Mouse (Mus musculus): ENCODE measurements around the gene Tpsg1.

The Tpsg1 gene

DNA sequence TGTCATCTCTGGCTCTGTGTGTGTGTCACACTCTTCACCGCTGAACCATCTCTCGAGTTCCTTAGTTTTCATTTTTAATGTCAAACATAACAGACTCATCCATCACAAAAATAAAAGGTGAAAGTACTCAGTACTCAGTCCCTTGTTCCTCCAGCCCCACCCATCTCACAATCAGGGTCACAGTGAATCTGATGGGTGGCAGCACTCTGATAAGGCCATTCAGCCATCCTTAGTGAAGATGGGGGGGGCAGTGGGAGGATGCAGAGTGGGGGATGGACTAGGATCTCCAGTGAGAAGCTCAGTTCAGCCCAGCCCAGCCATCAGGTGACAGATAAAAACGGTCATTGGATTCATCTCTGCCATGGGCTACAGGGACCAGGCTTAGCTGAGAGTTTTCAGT lies at the start of gene Tpsg1:
Gene Tpsg1, plus strand, starts transcription at position 301 of the 400 bp plus-strand sequence.
- no peak for DNase-seq (ENCODE audit: low read depth)

DNA sequence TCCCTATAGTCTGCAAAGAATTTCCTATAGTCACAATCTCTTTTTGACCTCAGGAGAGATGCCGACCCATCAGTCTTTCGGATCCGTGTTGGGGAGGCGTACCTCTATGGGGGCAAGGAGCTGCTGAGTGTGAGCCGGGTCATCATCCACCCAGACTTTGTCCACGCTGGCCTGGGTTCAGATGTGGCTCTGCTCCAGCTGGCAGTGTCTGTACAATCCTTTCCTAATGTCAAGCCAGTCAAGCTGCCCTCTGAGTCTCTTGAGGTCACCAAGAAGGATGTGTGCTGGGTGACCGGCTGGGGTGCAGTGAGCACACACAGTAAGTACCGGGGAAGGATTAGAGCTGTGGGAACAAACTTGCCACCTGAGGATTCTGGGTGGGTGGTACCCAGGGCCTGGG lies 48.3 kb upstream of the Tpsg1 start:
- DNase-seq (ENCODE audit: low read depth): no peak

DNA sequence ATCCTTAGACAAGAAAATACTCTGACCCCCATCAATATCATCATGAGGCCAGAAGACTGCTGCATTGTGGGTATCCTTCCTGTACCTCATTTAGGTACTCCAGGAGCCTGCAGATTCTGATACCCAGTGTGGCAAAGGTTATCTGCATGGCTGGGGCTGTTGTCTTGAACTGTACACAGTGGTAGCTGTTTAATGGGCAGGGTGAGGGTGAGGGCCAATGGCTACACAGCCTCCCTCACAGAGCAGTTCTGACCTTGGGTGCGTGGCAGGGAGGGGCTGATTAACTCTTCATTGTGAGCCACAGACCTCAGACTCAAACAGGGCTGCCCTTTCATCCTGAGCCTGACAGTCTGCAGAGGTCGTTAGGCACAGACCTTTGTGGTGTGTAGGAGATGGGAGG lies 46.1 kb upstream of the Tpsg1 start:
- no peak for DNase-seq (ENCODE audit: low read depth)

DNA sequence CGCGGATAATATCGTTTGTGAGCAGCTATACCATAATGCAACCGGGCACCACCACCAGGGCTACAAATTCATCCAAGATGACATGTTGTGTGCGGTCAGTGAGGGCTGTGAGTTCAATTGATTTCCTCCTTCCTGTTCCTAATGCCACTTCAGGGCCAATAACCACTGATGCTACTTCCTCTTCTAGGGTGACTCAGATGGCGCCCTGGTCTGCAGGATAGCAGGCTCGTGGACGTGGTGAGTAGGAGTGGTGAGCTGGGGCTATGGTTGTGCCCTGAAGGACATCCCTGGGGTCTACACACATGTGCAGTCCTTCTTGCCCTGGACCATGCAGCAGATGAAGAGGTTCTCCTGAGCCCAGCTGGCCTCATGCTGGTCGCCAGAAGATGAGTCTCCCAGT lies 36.8 kb upstream of the Tpsg1 start:
- DNase-seq (ENCODE audit: low read depth): no peak

DNA sequence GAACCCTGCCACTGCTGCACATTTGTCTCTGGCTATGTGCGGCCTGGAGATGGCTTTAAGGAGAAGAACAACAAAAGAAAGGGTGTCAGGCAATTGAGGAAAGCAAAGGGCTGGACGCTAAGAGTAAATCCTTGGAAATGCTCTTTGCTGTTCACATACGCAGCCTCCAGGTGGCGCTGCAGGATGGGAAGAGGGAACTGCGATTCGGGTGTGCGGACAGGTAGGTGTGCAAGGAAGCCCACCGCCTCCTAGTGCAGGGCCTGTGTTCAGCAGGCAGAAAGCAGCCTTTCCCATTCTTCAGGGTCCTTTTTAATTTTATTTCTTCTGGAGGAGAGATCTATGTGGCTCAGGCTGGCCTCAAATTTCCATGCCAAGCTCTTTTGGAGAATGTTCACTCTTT lies 35.1 kb upstream of the Tpsg1 start:
- DNase-seq (ENCODE audit: low read depth): peak; percentile 47

DNA sequence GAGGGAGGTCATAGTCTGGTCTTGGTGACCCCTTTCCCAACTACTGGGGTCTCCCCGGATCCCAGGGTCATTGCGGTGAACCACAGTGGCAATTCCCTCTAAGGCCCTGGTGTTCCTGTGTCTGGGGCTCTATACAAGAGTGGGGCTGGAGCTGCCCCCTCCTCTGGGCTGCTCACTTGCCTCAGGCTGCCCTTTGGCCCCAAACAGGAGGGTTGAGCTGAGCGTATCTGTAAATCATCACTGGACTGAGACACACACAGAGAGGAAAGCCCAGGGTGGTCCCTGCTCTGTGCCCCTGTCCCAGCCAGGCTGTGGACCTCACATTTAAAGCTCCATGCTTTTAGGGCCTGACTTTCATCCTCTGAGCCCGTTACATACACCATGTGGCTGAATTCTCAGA lies 30.9 kb upstream of the Tpsg1 start:
- DNase-seq (ENCODE audit: low read depth): no peak

DNA sequence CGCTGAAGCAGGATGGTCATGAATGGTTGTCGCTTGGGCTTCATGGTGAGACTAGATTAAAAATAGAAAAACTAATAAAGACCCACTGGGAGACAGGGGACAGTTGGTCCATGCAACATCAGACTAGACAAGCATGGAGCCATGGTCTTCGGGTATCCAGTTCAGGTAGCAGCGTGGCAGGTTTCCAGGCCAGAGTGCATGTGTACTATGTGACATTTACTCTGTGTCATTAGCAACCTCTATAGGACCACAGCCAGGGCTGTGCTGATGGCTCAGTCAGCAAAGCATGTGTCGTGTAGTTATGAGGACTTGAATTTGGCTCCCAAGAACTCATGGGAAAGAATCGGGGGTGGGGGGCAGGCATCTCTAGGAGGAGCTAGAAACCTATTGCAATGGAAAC lies 29.1 kb upstream of the Tpsg1 start:
- DNase-seq (ENCODE audit: low read depth): no peak

DNA sequence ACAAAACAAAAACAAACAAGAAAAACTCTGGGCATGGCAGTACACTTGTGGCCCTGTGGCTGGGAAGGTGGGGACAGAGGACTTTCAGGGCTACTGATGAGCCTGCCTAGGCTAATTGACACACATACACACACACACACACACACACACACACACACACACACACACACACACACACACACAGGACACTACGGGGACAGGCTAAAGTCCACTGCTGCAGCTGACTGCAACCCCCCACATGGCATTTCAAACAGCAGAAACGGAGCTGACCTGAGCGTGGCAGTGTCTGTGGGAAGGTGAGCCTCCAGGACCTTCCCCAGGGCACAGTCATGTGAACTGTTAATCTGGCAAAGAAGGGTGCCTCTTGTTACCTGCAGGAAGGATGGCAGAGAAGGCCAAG lies 27.6 kb upstream of the Tpsg1 start:
- no peak for DNase-seq (ENCODE audit: low read depth)

DNA sequence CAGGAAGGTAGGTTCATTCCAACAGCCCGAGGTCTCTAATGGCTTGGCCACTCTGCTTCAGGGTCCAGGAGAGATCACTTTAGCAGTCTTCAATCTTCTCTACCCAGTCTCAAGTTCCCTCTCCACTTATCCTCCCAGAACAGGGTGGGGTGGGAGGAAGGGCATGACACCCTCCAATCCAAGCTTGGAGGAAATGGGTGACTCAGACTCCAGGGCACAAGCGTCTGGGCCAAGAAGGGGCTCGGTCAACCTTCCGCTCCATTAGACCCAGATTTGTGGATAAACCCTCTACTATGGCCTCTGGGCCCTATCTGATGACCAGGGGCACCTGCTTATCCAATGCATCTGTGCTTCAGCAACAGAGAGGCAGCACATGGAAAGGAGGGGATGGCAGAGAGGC lies 23.6 kb upstream of the Tpsg1 start, which contains the start of gene Tpsab1:
Gene Tpsab1, minus strand, starts transcription at position 101 of the 400 bp plus-strand sequence.
- DNase-seq (ENCODE audit: low read depth): no peak

DNA sequence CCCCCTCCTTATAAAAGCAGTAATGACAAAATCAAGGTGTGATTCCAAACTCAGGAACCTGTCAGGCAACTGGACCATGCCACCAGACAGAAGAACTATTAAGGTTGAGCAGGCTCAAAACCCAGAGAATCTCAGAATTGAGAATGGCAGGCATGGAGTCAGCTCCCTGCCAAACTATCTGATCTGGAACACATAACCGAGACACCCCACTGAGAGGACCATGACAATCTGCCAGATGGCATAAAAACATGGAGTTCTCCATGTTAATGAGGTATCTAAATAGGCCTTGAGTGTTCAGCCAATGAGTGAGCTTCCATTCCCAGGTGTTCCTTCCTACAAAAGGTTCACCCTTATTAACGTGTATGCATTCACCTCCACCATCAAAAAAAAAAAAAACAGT lies 7.8 kb upstream of the Tpsg1 start:
- DNase-seq (ENCODE audit: low read depth): no peak

DNA sequence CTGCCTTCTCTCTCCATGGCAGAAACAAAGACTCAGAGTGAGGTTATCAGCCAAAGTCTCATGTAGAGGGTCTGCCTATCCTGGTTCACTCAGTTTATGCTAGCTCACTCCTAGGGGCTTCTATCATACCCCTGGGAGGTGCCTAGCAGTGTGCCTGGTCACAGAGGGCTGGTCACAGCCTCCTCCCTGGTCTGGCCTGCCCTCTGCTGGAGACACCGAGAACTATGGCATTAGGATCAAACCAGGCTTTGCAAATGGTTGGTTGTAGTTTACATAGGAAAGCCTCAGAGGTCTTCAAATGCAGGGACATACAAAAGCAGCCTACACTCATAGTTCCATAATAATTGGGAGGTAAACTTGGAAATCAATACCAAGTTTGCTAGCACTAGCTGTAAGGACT lies 5.3 kb upstream of the Tpsg1 start:
- peak; percentile 13 for DNase-seq (ENCODE audit: low read depth)

DNA sequence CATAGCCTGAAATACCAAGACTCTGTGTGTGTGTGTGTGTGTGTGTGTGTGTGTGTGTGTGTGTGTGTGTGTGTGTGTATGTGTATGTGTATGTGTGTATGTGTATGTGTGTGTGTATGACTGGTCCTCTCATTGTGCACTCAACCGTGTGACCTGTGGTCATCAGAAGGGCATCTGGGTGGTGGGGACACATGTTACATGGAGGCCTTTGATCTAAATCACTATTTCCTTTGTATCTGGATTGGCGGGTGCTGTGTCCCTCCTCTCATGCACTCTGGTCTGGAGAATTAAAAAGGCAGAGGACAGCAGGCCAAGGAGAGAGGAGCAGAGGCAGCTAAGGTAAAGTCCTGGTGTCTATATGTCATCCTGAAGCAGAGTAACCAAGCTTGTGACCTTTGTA lies 3.1 kb upstream of the Tpsg1 start, which contains the start of gene Tpsb2:
Gene Tpsb2, plus strand, starts transcription at position 301 of the 400 bp plus-strand sequence.
- DNase-seq (ENCODE audit: low read depth): no peak

DNA sequence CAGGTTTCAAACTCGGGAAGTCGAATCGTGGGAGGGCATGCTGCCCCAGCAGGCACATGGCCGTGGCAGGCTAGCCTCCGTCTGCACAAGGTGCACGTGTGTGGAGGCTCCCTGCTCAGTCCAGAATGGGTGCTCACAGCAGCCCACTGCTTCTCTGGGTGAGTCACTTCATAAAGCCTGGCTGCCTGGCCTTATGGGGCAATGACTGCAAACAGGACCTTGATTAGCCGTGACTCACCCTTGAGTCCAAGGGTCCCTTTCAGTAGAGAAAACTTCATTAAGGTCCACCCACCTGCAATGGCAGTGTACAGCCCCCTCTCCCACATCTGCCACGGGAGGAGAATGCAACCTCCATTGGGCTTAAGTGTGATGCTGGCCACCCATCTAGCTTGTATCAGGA lies 3.4 kb downstream of the Tpsg1 start:
- no peak for DNase-seq (ENCODE audit: low read depth)

DNA sequence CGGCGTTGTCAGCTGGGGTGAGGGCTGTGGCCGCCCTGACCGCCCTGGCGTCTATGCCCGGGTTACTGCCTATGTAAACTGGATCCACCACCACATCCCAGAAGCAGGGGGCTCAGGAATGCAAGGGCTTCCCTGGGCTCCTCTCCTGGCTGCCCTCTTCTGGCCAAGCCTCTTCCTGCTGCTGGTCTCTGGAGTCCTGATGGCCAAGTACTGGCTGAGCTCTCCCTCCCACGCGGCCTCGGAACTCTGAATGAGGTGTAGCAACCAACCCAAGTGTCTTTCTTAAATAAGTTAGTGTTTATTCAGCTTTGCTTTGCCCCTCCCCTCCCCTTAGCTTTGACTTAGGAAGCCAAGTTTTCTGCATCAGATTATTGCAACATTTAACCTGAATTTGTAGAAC lies 4.9 kb downstream of the Tpsg1 start:
- DNase-seq (ENCODE audit: low read depth): no peak

DNA sequence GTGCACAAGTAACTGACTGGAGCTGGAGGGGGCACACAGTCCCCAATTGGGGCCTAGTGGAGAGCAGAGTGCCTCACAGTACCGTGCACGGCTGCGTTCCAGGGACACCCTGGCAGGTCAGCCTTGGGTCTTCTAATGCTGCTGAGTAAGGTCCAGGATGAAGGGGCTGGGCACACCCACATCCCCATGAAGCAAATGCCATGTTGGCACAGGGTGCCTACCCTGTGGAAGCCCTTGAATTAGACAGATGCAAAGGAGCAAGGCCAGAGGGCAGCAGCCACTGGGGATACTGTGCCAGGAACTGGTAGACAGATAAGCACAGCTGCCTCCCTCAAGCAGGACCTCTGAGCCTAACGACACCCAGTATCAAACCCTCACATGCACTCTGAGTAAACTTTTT lies 25.5 kb downstream of the Tpsg1 start:
- DNase-seq (ENCODE audit: low read depth): no peak

DNA sequence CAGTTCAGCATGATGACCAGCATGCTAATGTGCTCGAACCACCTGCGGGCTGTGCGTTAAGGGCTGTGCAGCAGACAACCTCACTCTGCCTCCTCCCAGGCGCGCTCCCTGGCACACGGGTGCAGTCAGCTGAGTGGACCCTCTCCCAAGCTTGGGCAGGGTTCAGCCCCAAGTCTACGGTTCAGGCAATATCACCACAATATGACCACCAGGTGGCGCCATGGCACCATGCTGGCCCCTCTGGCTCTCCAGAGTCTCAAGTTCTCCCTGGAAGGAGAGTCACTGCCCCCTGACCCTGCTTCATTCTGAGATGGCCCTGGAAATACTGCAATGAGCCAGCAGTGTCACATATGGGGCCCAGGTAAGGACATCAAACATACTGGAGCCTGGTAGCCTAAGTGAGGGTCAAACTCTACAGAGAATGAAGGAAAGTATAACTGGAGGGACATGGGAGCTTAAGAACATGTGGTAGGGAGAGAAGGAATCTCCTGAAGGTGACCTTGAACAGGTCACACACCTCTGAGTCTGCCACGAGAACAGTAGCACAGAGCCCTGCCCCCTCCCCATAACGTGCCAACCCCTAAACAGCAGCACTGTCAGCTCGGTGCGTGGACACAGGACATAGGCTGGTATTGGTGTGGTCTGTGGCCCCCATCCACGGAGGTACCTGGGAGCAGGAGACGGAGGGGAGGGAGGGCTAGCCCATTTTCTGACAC lies 28.9 kb downstream of the Tpsg1 start:
- DNase-seq (ENCODE audit: low read depth): peak; percentile 59

DNA sequence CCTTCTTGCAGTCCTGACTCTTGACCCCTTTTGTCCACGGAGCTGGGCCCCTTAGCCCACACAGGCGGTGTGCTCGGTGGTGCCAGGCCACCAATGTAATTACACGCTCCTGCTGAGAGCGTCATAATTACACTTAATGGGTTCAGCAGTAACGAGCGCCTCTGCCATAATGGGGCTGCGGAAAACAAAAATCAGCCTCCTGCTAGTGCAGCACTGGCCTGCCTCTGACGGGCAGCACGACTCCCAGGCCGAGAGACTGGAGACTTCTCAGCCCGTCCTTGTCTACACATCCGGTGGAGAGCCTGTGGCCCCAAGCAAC lies 29.4 kb downstream of the Tpsg1 start:
- DNase-seq (ENCODE audit: low read depth): no peak

DNA sequence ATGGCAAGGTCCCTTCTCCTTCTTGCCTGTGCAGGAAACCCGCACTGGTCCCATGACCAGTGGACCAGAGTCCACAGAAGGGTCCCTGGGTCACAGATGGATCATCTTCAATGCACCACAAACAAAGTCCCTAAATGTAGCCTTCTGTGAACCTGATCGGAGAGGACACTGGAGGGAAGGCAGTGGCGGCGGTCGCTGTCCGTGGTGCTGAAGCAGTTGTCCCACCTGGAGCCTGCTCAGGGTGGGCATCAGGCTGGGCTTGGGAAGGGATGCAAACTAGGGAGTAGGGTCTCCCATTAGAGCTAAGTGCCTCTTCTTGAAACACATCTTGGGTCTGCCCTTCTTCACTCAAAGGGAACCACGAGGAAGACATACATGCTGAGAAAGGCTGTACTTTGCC lies 31.4 kb downstream of the Tpsg1 start:
- peak; percentile 26 for DNase-seq (ENCODE audit: low read depth)

DNA sequence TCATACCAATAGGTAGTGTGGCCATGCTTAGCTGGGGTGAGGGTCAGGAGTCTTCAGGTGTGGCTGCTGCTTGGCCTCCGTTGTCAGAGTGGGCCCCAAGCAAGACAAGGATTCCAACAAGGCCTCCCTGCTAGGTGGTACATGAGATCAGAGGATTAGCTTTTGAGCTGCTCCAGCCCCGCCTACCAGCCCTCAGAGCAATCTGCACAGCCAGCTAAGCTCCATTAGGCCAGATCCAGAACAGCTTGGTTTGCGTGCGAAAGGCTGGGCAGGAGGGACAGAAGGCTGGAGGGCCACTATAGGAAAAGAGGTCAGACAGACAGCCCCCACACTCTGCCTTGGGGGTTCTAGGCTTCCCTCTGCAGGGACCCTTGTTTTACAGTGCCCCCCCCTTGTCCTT lies 32.4 kb downstream of the Tpsg1 start:
- DNase-seq (ENCODE audit: low read depth): no peak

DNA sequence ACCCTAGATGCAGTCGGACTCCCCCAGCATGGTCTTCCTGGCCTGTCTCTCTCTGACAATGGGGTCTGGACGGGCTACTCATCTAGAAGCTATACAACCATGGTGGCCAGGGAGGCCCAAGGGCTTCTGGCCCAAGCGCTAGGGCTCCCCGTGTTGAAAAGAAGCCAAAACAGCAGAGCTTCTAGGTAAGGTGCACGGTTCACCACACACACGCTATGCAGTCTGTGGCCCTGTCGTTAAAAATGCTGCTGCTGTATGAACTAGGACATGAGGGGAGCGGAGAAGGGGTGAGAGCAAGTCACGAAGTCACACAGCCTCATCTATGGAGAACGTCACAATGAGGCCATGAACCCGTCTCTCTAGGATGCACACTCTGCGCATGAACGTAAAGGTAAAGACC lies 33.2 kb downstream of the Tpsg1 start:
- DNase-seq (ENCODE audit: low read depth): no peak

DNA sequence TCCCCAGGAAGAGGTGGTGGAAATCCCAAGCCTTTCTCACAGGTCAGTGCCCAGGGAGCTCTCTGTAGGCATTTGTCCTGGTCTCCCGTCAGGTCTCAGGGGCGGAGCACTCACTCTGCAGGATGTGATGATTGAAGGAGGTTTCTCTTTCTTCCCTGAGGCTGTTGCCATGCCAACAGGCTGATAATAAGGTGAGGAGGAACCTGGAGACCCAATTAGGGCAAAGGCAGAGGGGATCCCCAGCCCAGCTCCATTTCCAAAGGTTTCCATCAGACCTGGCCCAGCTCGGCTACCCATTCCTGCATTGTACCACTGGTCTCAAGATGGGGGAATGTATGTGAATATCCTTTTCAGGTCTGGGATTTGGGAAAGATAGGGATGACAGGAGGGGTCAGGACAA lies 35.1 kb downstream of the Tpsg1 start:
- DNase-seq (ENCODE audit: low read depth): no peak

DNA sequence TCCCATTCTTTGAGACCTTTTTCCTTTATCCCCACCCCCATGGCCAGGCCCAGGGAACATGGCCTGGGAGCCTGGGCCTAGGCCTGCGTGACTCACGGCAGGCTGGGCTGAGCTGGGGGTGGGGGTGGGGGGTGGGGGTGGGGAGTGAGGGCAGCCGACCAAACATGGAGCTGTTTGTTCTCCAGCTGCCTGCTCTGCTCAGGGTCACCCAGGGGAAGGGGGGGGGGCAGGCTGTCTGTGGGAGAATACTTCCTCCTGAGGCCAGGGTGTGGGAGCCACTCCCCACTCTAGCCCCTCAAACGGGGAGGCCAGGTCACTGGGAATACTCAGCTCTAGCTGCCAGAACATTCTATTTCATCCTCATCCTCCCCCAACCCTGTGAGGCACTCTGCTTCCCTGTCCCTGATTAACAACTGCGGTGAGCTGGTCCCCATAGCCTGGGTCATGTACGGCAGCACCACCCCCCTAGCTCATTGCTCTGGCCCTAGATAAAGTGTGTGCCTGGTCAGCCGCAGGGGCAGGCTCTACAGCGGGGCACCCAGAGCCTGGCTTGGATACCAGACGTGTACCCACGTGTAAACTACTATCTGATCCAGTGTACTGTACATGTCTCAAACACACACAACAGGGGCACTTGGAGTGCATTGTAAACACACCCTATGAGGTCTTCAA lies 36.3 kb downstream of the Tpsg1 start:
- DNase-seq (ENCODE audit: low read depth): no peak

DNA sequence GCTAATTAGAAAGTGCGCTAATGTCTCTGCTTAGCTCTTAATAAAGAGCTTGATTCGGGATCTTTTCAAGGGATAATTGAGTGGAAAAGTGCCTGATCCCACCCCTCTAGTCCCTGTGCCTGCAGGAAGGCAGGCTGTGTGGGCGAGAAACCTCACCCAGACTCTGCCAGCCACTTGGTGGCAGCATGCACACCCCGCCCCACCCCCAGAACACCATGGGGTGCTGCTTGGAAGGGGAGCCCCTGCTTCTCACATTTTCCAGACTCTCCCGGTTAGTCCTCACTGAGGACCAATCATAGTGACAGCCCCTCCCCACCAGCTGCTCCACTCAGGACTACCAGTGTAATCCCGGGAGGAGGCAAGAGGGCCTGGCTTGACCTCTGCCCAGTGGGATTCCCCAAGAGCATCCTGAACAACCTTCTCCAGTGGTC lies 37.0 kb downstream of the Tpsg1 start:
- no peak for DNase-seq (ENCODE audit: low read depth)

DNA sequence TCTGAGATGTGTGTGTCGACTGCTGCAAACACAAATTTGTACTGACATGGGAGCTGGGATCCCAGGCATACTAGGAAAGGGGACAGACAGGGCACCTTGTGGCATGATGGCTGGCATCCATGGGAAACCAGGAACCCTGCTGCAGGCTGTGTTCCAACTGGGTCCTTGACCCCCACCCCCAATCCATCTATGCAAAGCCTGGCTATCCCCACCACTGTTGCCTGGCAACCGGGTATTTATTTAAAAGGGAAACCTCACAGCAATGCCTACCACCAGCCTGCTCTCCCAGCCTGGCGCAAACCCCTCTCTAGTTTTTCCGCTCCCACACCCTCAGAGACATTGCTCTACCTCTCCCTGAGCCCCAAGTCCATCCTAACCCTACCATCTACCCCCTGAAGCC lies 38.3 kb downstream of the Tpsg1 start:
- no peak for DNase-seq (ENCODE audit: low read depth)
